Mouse (Mus musculus) lung, postnatal 14 days (tissue): ENCODE data around the gene Vmn1r77.
"Not testable (repeated sequence)": the region's sequence is repeated elsewhere in the genome, so short reads cannot be mapped to it uniquely, and the experiment has no call there.

Source experiments
- DNase-seq: peaks from one replicate; pipeline ENCODE4 v3.0.0; 2021

Gene Vmn1r77

GRCm38 (mm10) chr7:12036452-12036851 lies at the start of gene Vmn1r77:
TSS of gene Vmn1r77 (plus strand) at chr7:12036752.
- DNase-seq: not testable (repeated sequence)

GRCm38 (mm10) chr7:12011491-12011890 lies 25.1 kb upstream of the Vmn1r77 start:
- not testable (repeated sequence) for DNase-seq

- DNase-seq: not testable (repeated sequence)
Measured at GRCm38 (mm10) chr7:12012392-12012791, 24.2 kb upstream of the Vmn1r77 start.

GRCm38 (mm10) chr7:12013106-12013505 lies 23.4 kb upstream of the Vmn1r77 start:
- no peak for DNase-seq

GRCm38 (mm10) chr7:12017829-12018228 lies 18.7 kb upstream of the Vmn1r77 start:
- DNase-seq: not testable (repeated sequence)

- no peak for DNase-seq
Measured at GRCm38 (mm10) chr7:12040664-12041063, 4.1 kb downstream of the Vmn1r77 start.
